Mouse (Mus musculus) stomach, embryonic 16.5 days (tissue): ENCODE results near the gene Irf3. TPM values are rescaled to one million over a fixed set of nuclear protein-coding genes. Genes with fewer than 3 reads are reported as not detected.

Experiments used
- ATAC-seq: fragments of 200-750 bp; cut with Nextera tagmentation; 2 replicates; pipeline ENCODE4 v1.8.0; 2017; ENCODE audit warnings: moderate number of reproducible peaks, moderate TSS enrichment; ENCODE audit not compliant: insufficient read depth, low FRiP score
- H3K27ac ChIP-seq: fragments of 300-500 bp; sonication (generic); 2 replicates; pipeline ENCODE4 v1.5.1; 2014; ENCODE audit warnings: low read length
- H3K27me3 ChIP-seq: fragments of 300-500 bp; sonication (generic); 2 replicates; pipeline ENCODE4 v1.6.1; 2014; ENCODE audit warnings: low read length, control low read depth, mixed read lengths; ENCODE audit not compliant: control insufficient read depth, insufficient read depth
- H3K36me3 ChIP-seq: fragments of 300-500 bp; sonication (generic); 2 replicates; pipeline ENCODE4 v1.6.1; 2014; ENCODE audit warnings: low read length; ENCODE audit not compliant: control insufficient read depth, insufficient read depth
- H3K4me1 ChIP-seq: fragments of 300-500 bp; sonication (generic); 2 replicates; pipeline ENCODE4 v1.6.1; 2014; ENCODE audit warnings: low read length, control low read depth, mixed read lengths; ENCODE audit not compliant: control insufficient read depth, insufficient read depth
- H3K4me2 ChIP-seq: fragments of 300-500 bp; sonication (generic); 2 replicates; pipeline ENCODE4 v1.6.1; 2014; ENCODE audit warnings: low read depth, low read length, mixed read lengths
- H3K4me3 ChIP-seq: fragments of 300-500 bp; sonication (generic); replicated peaks from 2 replicates; pipeline ENCODE4 v1.5.1; 2014; ENCODE audit warnings: mild to moderate bottlenecking, low read length
- H3K9ac ChIP-seq: fragments of 300-500 bp; sonication (generic); 2 replicates; pipeline ENCODE4 v1.6.1; 2014; ENCODE audit warnings: low read length
- H3K9me3 ChIP-seq: fragments of 300-500 bp; sonication (generic); replicated peaks from 2 replicates; pipeline ENCODE4 v1.6.1; 2016; ENCODE audit warnings: low read length, control low read depth; ENCODE audit not compliant: control insufficient read depth
- WGBS: fragments of 180-500 bp; shearing (Covaris S2); extraction: QIAGEN DNeasy Blood & Tissue Kit; methylation state at CpG from one replicate; pipeline ENCODE4 v1.1.7; 2014; 5-methylcytosine and 5-hydroxymethylcytosine counted together
- polyA plus RNA-seq: library from polyadenylated mRNA; unstranded; fragments of >200 nt; fragmentation: Nextera tagmentation; extraction: Ambion mirVana; gene quantifications from 2 replicates; pipeline ENCODE4 v1.2.1, GENCODE M21; 2015

Irf3 gene
- polyA plus RNA-seq, 1 experiment from 2014 or later = 96.2 TPM

DNA sequence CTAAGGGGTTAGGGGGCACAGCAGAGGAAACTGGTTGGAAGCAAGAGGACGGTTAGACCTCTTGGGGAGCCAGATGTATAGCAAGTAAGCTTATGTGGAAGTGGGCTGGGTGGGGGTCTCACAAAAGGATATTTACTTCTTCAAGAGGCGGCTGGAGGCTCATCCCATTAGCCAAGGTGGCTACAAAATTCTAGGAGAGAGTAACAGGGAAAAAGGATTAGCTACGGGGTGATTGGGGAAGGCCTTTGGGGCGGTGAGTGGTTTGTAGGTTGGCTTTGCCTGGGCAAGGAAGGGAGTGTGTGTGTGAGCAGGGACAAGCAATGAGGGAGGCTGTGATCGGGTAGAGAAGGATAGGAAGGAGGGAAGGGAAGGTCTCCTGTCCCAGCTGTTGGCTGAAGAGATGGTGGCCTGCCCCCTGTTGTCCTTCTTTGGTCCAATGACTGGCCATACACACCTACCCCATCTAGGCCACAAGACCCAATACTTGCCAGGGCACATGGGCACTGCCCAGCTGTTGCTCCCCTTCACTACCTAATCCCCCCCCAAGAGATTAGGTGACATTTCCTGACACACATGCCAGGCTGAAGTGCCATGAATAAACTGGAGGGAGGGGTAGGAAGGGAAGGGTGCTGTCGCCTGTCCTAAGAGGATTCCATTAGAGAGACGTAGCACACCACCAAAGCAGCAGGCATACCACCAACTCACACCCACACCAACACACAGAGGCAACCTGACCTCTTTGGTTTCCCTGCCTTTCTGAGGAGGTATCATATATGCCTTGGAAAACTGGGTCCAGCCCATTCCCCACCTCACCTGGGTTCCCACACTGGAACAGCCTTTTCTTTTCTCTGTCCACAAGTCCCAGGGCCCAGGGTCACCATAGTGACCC, 13.3 kb upstream of the Irf3 start:
- H3K27me3 ChIP-seq = no peaks in the 10 kb centered on the region
- 67% methylated on average over 7 of the region's 7 CpGs for WGBS
- H3K9me3 ChIP-seq = no peaks in the 10 kb centered on the region
- H3K9ac ChIP-seq = peak overlapping the region; percentile 34; the same call in 1 of the 2 replicates
- no peak for ATAC-seq
- peaks cover 20% of the 10 kb centered on the region for H3K36me3 ChIP-seq
- H3K4me1 ChIP-seq = peaks cover 24% of the 10 kb centered on the region
- 0 out of 2 replicates have a peak overlapping the region, but pooled peaks have one; percentile 97 for H3K4me3 ChIP-seq
- peak overlapping the region; percentile 56 for H3K4me2 ChIP-seq
- H3K27ac ChIP-seq = 0 out of 2 replicates have a peak overlapping the region, but pooled peaks have one; percentile 26

DNA sequence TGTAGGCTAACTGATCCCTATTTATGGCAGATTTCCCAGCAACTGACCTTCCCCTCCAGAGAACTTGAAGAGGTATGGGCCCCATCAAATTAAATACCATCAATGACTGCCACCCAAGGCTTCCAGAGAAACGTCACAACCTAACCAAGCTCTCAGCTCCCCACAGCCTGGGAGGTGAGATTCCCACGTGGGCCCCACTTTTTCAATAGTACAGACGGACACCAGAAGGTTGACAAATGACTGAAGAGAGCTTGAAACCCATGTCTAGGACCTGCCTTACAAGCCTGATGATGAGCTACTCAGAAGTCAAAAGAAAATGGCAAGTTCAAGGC, 12.6 kb upstream of the Irf3 start:
- no peaks in the 10 kb centered on the region for H3K27me3 ChIP-seq
- H3K4me1 ChIP-seq = peaks cover 24% of the 10 kb centered on the region
- H3K36me3 ChIP-seq = peaks cover 17% of the 10 kb centered on the region
- no peaks in the 10 kb centered on the region for H3K9me3 ChIP-seq
- peak overlapping the region; percentile 56 for H3K4me2 ChIP-seq
- ATAC-seq = no peak
- H3K9ac ChIP-seq = peak overlapping the region; percentile 98; the same call in 1 of the 2 replicates
- H3K4me3 ChIP-seq = peak overlapping the region; percentile 97
- WGBS = 27% methylated on average over 3 of the region's 3 CpGs
- 0 out of 2 replicates have a peak overlapping the region, but pooled peaks have one; percentile 5 for H3K27ac ChIP-seq

DNA sequence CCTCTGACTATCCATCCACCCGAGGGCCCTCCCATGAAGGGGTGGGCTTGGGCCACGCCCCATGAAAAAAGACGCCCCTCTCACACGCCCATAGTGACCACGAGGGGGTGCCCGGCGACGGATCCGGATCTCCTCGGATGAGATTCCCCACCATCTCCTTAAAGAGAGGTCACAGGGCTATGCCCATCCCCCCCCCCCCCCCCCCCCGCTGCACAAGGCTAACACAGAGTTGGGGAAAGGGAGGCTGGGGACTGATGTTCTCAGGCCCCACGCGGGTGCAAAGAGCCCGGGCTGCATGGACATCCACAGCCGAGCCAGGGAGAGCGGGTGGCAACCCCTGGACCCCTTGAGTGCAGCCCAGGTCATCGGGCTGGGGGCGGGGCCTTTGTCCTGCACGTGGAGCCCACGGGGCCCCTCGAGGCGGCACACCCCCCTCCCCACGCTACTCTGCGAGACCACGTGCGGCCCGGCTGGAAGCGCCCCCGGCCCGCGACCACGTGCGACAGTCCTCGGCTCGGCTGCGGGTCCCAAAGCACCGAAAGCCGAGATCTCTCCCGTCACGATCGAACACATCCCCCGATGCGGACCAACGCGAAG, 11.8 kb upstream of the Irf3 start:
- ATAC-seq = no peak; the same call in 1 of the 2 replicates
- Histone ChIP-seq H3K4me2 (peak overlapping the region; percentile 56), H3K4me1 (peaks cover 24% of the 10 kb centered on the region), H3K36me3 (peaks cover 12% of the 10 kb centered on the region; the same call in 1 of the 2 replicates), H3K9ac (peak overlapping the region; percentile 98), H3K9me3 (no peaks in the 10 kb centered on the region), H3K4me3 (peak overlapping the region; percentile 97), H3K27ac (peak overlapping the region; percentile 96), H3K27me3 (no peaks in the 10 kb centered on the region)
- WGBS = 1% methylated on average over 44 of the region's 45 CpGs

DNA sequence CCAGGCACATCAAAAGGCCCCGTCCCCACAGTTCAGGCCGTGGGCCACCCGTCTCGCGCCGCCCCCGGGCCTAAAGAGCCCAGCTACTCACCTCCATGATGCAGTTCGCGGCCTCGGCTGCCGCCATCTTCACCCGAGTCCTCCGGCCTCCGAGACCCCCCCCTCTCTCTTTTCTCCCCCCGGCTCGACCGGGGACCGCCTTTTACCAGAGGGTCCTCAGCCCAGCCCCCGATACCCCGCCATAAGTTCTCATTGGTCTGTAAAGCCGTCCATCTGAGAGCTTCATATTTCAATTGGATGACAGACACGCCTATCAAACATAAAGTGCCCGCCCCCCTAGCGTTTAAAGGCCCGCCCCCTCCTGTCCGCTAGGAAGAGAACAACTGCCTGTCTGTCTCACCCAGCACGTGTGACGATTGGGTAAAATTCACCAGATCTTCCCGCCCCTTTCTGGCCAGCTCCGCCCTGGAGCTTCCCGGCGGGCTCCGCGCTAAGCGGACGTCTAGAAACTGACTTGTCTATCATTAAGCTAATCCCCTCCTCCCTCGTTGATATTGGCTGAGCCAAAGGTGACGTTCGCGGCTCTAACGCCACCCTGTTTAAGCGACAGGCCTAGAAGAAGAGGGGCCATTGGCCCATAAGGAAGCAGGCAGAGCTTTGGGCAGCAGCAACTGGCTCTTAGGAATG, 11.1 kb upstream of the Irf3 start, which contains the start of gene Prmt1:
Gene Prmt1, minus strand, starts transcription at position 377 of the 687 bp plus-strand sequence.
- H3K36me3 ChIP-seq = peaks cover 8% of the 10 kb centered on the region; the same call in 1 of the 2 replicates
- H3K9me3 ChIP-seq = no peaks in the 10 kb centered on the region
- WGBS = under 1% methylated on average over 37 of the region's 42 CpGs
- peak within 1 kb of the TSS; percentile 56 for H3K4me2 ChIP-seq
- peak within 1 kb of the TSS; percentile 96 for H3K27ac ChIP-seq
- peaks cover 24% of the 10 kb centered on the region for H3K4me1 ChIP-seq
- H3K4me3 ChIP-seq = peak within 1 kb of the TSS; percentile 97
- peak within 1 kb of the TSS; percentile 98 for H3K9ac ChIP-seq
- H3K27me3 ChIP-seq = no peaks in the 10 kb centered on the region
- ATAC-seq = peak; percentile 97

DNA sequence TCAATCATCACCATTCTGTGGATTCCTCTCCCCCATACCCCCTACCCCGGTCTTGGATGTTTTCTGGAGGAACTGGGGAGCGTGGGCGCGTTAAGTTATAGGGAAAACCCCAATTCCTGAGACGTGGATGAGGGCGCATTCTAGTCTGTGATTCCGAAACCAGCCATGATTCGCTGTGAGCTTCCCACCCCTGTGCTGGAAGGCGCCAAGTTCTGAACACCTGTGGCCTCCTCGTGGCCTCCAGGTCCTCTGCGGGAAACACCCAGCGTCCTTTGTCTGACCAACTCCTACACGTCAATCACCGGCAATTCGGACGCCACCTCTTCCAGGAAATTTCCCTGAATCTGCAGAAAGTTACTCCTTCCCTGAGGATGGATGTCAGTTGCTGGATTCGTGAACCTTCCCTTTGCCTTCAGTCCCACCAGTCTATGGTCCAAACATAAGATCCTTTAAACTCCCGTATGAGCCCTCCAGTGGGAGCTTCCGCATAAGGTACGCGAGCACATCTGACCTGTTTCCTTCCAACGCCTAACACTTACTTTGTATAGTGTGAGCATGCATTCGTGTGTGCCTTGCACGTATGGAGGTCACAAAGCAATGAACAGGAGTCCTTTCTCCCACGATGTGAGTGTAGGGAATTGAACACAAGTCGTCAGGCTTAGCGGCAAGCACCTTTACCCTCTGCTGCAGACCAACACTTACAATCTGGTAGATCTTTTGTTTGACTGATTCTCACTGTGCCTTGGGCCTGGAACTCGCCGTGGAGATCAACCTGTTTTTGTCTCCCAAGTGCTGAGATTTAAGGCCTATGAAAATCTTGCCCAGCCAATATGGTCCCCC, 10.3 kb upstream of the Irf3 start:
- H3K9me3 ChIP-seq = no peaks in the 10 kb centered on the region
- peaks cover 24% of the 10 kb centered on the region for H3K4me1 ChIP-seq
- H3K27ac ChIP-seq = peak overlapping the region; percentile 96
- no peaks in the 10 kb centered on the region for H3K27me3 ChIP-seq
- peak overlapping the region; percentile 54 for H3K4me2 ChIP-seq
- ATAC-seq = peak; percentile 11
- WGBS = under 1% methylated on average over 29 of the region's 29 CpGs
- H3K9ac ChIP-seq = peak overlapping the region; percentile 73
- H3K4me3 ChIP-seq = peak overlapping the region; percentile 97
- H3K36me3 ChIP-seq = peaks cover 3% of the 10 kb centered on the region; the same call in 1 of the 2 replicates

DNA sequence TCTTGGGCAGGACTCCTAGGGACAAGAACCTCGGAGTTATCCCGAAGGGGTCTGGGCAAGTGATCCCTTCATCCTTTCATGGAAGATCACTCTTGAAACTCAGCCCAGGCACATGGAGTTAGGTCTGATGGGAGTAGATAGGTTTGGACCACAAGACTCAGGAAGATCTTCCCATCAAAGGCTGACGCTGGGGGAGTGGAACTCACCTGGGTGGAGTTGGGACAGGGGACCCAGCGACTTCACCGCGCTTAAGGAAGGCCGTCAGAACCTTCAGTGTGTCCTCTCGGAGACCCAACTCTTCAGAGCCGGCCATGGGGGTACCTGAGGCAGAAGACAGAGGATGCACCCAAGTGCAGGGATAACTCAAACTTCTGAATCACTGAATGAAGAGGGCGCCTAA, 776 bp upstream of the Irf3 start:
- no peaks in the 10 kb centered on the region for H3K27me3 ChIP-seq
- peak overlapping the region; percentile 89 for H3K9ac ChIP-seq
- ATAC-seq = no peak
- peak overlapping the region; percentile 82 for H3K4me3 ChIP-seq
- peak overlapping the region; percentile 91 for H3K27ac ChIP-seq
- H3K4me1 ChIP-seq = peaks cover 32% of the 10 kb centered on the region
- peaks cover 31% of the 10 kb centered on the region for H3K36me3 ChIP-seq
- 8% methylated on average over 10 of the region's 10 CpGs for WGBS
- no peaks in the 10 kb centered on the region for H3K9me3 ChIP-seq
- H3K4me2 ChIP-seq = peak overlapping the region; percentile 94

DNA sequence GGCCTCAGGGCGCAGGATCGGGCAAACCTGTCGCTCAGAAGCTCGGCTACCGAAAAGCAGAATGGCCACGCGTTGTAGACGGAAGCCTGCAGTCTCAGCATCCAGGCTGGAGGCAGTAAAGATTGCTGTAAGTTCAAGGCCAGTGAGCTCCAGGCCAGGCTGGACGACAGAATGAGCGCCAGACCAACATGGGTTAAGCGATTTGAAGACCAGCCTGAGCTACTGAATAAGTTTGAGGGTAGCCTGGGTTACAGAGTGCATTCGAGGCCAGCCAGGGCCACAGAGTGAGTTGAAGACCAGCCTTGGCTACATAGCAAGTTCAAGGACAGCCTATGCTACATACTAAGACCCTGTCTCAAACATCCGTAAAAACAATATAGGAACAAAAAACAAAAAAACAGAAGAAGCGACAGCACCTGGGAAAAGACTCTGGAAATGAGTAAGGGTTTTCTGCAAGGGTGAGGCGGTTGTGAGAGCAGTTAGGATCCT, 536 bp downstream of the Irf3 start:
- WGBS = 2% methylated on average over 15 of the region's 15 CpGs
- no peak for ATAC-seq
- peaks cover 38% of the 10 kb centered on the region for H3K36me3 ChIP-seq

DNA sequence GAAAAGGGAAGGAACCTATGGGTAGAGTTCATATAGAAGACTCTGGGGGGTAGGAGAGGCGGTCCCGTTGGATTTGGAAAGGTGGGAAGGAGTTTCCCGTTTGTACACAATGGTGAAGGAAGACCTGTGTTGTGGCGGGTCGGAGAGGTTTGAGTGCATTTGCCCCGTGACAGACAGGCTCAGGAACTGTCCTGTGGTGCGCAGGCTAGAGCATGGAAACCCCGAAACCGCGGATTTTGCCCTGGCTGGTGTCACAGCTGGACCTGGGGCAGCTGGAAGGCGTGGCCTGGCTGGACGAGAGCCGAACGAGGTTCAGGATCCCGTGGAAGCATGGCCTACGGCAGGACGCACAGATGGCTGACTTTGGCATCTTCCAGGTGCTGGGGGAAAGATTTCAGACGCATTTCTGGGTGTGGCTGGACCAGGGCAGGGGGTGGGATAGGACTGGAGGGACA, 1.1 kb downstream of the Irf3 start, which contains the start of gene Bcl2l12:
Gene Bcl2l12, minus strand, starts transcription at position 212 of the 455 bp plus-strand sequence.
- no peaks in the 10 kb centered on the region for H3K9me3 ChIP-seq
- peak within 1 kb of the TSS; percentile 89 for H3K9ac ChIP-seq
- peaks cover 43% of the 10 kb centered on the region for H3K36me3 ChIP-seq
- ATAC-seq = no peak
- peak within 1 kb of the TSS; percentile 94 for H3K4me2 ChIP-seq
- under 1% methylated on average over 18 of the region's 18 CpGs for WGBS
- H3K27ac ChIP-seq = peak within 1 kb of the TSS; percentile 92
- H3K4me1 ChIP-seq = peaks cover 32% of the 10 kb centered on the region
- H3K4me3 ChIP-seq = peak within 1 kb of the TSS; percentile 82
- no peaks in the 10 kb centered on the region for H3K27me3 ChIP-seq

More for the DNA sequence above, 536 bp downstream of the Irf3 start:
- peak overlapping the region; percentile 94 for H3K4me2 ChIP-seq
- H3K4me1 ChIP-seq = peaks cover 32% of the 10 kb centered on the region
- H3K27me3 ChIP-seq = no peaks in the 10 kb centered on the region
- H3K4me3 ChIP-seq = peak overlapping the region; percentile 82
- no peaks in the 10 kb centered on the region for H3K9me3 ChIP-seq
- peak overlapping the region; percentile 89 for H3K9ac ChIP-seq
- H3K27ac ChIP-seq = peak overlapping the region; percentile 92
